Mouse (Mus musculus): ENCODE measurements around the gene Zfp369. TPM values are rescaled to one million over a fixed set of nuclear protein-coding genes. Genes with fewer than 3 reads are reported as not detected.

Zfp369 gene
- 23.3 and 26.8 TPM in 2 replicates for polyA plus RNA-seq (2016; fragmentation: Nextera tagmentation; extraction: Ambion mirVana)

- H3K4me2 ChIP-seq (replicated peaks), result peak within 1 kb of the TSS; percentile 55
- no peaks in the 10 kb centered on the region for H3K4me1 ChIP-seq
- peak within 1 kb of the TSS; percentile 67 for H3K4me3 ChIP-seq
- H3K36me3 ChIP-seq, result peaks cover 42% of the 10 kb centered on the region
- H3K27ac ChIP-seq (replicated peaks), result peak within 1 kb of the TSS; percentile 78
- under 1% methylated on average over 50 of the region's 50 CpGs for WGBS
- H3K27me3 ChIP-seq, result no peaks in the 10 kb centered on the region
- peak; percentile 98 for ATAC-seq (ENCODE audit: low FRiP score, low read depth)
- H3K9me3 ChIP-seq, result peaks cover 40% of the 10 kb centered on the region
- peak within 1 kb of the TSS; percentile 70 for H3K9ac ChIP-seq (replicated peaks)
Observed at GRCm38 (mm10) chr13:65278383-65279341, at the start of gene Zfp369. Zfp369 (plus strand) TSS chr13:65278814.

GRCm38 (mm10) chr13:65237211-65237610, 41.4 kb upstream of the Zfp369 start:
- peaks cover 9% of the 10 kb centered on the region for H3K4me1 ChIP-seq
- ATAC-seq (ENCODE audit: low FRiP score, low read depth), result no peak
- no peaks in the 10 kb centered on the region for H3K36me3 ChIP-seq
- peaks cover 5% of the 10 kb centered on the region; the same call in 1 of the 2 replicates for H3K9me3 ChIP-seq
- H3K4me3 ChIP-seq, result no peak overlapping the region
- no peak overlapping the region for H3K9ac ChIP-seq (replicated peaks)
- H3K27ac ChIP-seq (replicated peaks), result no peak overlapping the region
- whole genome bisulfite sequencing, result 75% methylated on average over 9 of the region's 9 CpGs
- H3K4me2 ChIP-seq (replicated peaks), result no peak overlapping the region
- H3K27me3 ChIP-seq, result no peaks in the 10 kb centered on the region

GRCm38 (mm10) chr13:65240509-65241098, 38.0 kb upstream of the Zfp369 start:
- no peaks in the 10 kb centered on the region for H3K27me3 ChIP-seq
- peak overlapping the region; percentile 87 for H3K27ac ChIP-seq (replicated peaks)
- peaks cover 14% of the 10 kb centered on the region for H3K36me3 ChIP-seq
- peak overlapping the region; percentile 61 for H3K4me3 ChIP-seq
- peaks cover 28% of the 10 kb centered on the region for H3K9me3 ChIP-seq
- peak overlapping the region; percentile 98 for H3K4me2 ChIP-seq (replicated peaks)
- peaks cover 12% of the 10 kb centered on the region for H3K4me1 ChIP-seq
- H3K9ac ChIP-seq (replicated peaks), result peak overlapping the region; percentile 75
- peak; percentile 93 for ATAC-seq (ENCODE audit: low FRiP score, low read depth)
- under 1% methylated on average over 28 of the region's 28 CpGs for WGBS

GRCm38 (mm10) chr13:65241099-65241626, 37.5 kb upstream of the Zfp369 start:
- under 1% methylated on average over 45 of the region's 45 CpGs for WGBS
- ATAC-seq (ENCODE audit: low FRiP score, low read depth), result peak; percentile 84
- H3K9ac ChIP-seq (replicated peaks), result peak overlapping the region; percentile 75
- H3K27ac ChIP-seq (replicated peaks), result peak overlapping the region; percentile 87
- H3K27me3 ChIP-seq, result no peaks in the 10 kb centered on the region
- H3K9me3 ChIP-seq, result peaks cover 34% of the 10 kb centered on the region
- peaks cover 12% of the 10 kb centered on the region for H3K4me1 ChIP-seq
- H3K4me2 ChIP-seq (replicated peaks), result peak overlapping the region; percentile 98
- peaks cover 19% of the 10 kb centered on the region for H3K36me3 ChIP-seq
- peak overlapping the region; percentile 61 for H3K4me3 ChIP-seq

GRCm38 (mm10) chr13:65241627-65242318, 36.8 kb upstream of the Zfp369 start:
- Histone ChIP-seq H3K4me2 (replicated peaks) (peak overlapping the region; percentile 98), H3K36me3 (peaks cover 19% of the 10 kb centered on the region), H3K4me1 (peaks cover 12% of the 10 kb centered on the region), H3K9ac (replicated peaks) (peak overlapping the region; percentile 75), H3K27ac (replicated peaks) (peak overlapping the region; percentile 87; the same call in 1 of the 2 replicates), H3K9me3 (peaks cover 34% of the 10 kb centered on the region), H3K4me3 (peak overlapping the region; percentile 61), H3K27me3 (no peaks in the 10 kb centered on the region)
- WGBS, result 4% methylated on average over 51 of the region's 51 CpGs
- ATAC-seq (ENCODE audit: low FRiP score, low read depth), result peak; percentile 31; the same call in 1 of the 2 replicates

GRCm38 (mm10) chr13:65242319-65242787, 36.3 kb upstream of the Zfp369 start:
- H3K36me3 ChIP-seq, result peaks cover 20% of the 10 kb centered on the region
- no peak overlapping the region for H3K27ac ChIP-seq (replicated peaks)
- 37% methylated on average over 27 of the region's 27 CpGs for WGBS
- H3K4me3 ChIP-seq, result peak overlapping the region; percentile 61
- no peak overlapping the region for H3K9ac ChIP-seq (replicated peaks)
- no peaks in the 10 kb centered on the region for H3K27me3 ChIP-seq
- no peak for ATAC-seq (ENCODE audit: low FRiP score, low read depth)
- peak overlapping the region; percentile 98 for H3K4me2 ChIP-seq (replicated peaks)
- H3K9me3 ChIP-seq, result peaks cover 32% of the 10 kb centered on the region
- H3K4me1 ChIP-seq, result peaks cover 12% of the 10 kb centered on the region

- H3K9me3 ChIP-seq, result peaks cover 39% of the 10 kb centered on the region
- no peaks in the 10 kb centered on the region for H3K27me3 ChIP-seq
- no peak overlapping the region for H3K27ac ChIP-seq (replicated peaks)
- 92% methylated on average over 4 of the region's 4 CpGs for WGBS
- no peak overlapping the region for H3K4me2 ChIP-seq (replicated peaks)
- no peak for ATAC-seq (ENCODE audit: low FRiP score, low read depth)
- peaks cover 12% of the 10 kb centered on the region for H3K4me1 ChIP-seq
- no peak overlapping the region for H3K4me3 ChIP-seq
- H3K36me3 ChIP-seq, result peaks cover 27% of the 10 kb centered on the region
- no peak overlapping the region for H3K9ac ChIP-seq (replicated peaks)
Observed at GRCm38 (mm10) chr13:65243273-65243672, 35.3 kb upstream of the Zfp369 start.

GRCm38 (mm10) chr13:65258175-65258954, 20.2 kb upstream of the Zfp369 start:
- no peak overlapping the region for H3K9ac ChIP-seq (replicated peaks)
- 27% methylated on average over 36 of the region's 36 CpGs for WGBS
- no peaks in the 10 kb centered on the region for H3K4me1 ChIP-seq
- H3K27me3 ChIP-seq, result 0 out of 2 replicates have a peak, but pooled peaks cover 7% of the 10 kb centered on the region
- peak; percentile 81 for ATAC-seq (ENCODE audit: low FRiP score, low read depth)
- H3K27ac ChIP-seq (replicated peaks), result no peak overlapping the region
- H3K4me2 ChIP-seq (replicated peaks), result peak overlapping the region; percentile 35
- H3K4me3 ChIP-seq, result peak overlapping the region; percentile 25
- H3K36me3 ChIP-seq, result peaks cover 34% of the 10 kb centered on the region
- peaks cover 66% of the 10 kb centered on the region for H3K9me3 ChIP-seq

GRCm38 (mm10) chr13:65259239-65259638, 19.4 kb upstream of the Zfp369 start, which contains the start of gene Gm10775:
Gm10775 (plus strand) TSS chr13:65259539.
- peaks cover 43% of the 10 kb centered on the region for H3K36me3 ChIP-seq
- WGBS, result 43% methylated on average over 29 of the region's 29 CpGs
- no peak for ATAC-seq (ENCODE audit: low FRiP score, low read depth)

GRCm38 (mm10) chr13:65262086-65262485, 16.5 kb upstream of the Zfp369 start:
- no peaks in the 10 kb centered on the region for H3K4me1 ChIP-seq
- H3K9ac ChIP-seq (replicated peaks), result no peak overlapping the region
- H3K36me3 ChIP-seq, result peaks cover 58% of the 10 kb centered on the region
- H3K4me3 ChIP-seq, result no peak overlapping the region
- H3K27ac ChIP-seq (replicated peaks), result no peak overlapping the region
- H3K4me2 ChIP-seq (replicated peaks), result no peak overlapping the region
- peaks cover 89% of the 10 kb centered on the region for H3K9me3 ChIP-seq
- no peak for ATAC-seq (ENCODE audit: low FRiP score, low read depth)
- WGBS, result 98% methylated on average over 5 of the region's 5 CpGs
- H3K27me3 ChIP-seq, result 0 out of 2 replicates have a peak, but pooled peaks cover 7% of the 10 kb centered on the region

More at GRCm38 (mm10) chr13:65259239-65259638, 19.4 kb upstream of the Zfp369 start, which contains the start of gene Gm10775:
- Histone ChIP-seq H3K27ac (replicated peaks) (no peak within 1 kb of the TSS), H3K4me2 (replicated peaks) (peak within 1 kb of the TSS; percentile 35), H3K27me3 (0 out of 2 replicates have a peak, but pooled peaks cover 7% of the 10 kb centered on the region), H3K9me3 (peaks cover 72% of the 10 kb centered on the region), H3K4me3 (peak within 1 kb of the TSS; percentile 25), H3K4me1 (no peaks in the 10 kb centered on the region), H3K9ac (replicated peaks) (no peak within 1 kb of the TSS)
